Mouse (Mus musculus) ovary, postnatal 10 days (tissue): Measurements from ENCODE around the gene Stard3.

Experiments used
- DNase-seq: peaks from one replicate; pipeline ENCODE4 v3.0.0; 2022; ENCODE audit warnings: low spot score

The Stard3 gene

GRCm38 (mm10) chr11:98348083-98348961, 9.8 kb upstream of the Stard3 start, which contains the start of gene Ppp1r1b:
TSS of gene Ppp1r1b (plus strand) at chr11:98348404.
- no peak for DNase-seq

GRCm38 (mm10) chr11:98349308-98349707, 8.9 kb upstream of the Stard3 start:
- DNase-seq: no peak

GRCm38 (mm10) chr11:98352272-98352990, 5.7 kb upstream of the Stard3 start:
- DNase-seq: no peak

- no peak for DNase-seq
These were observed 4.4 kb upstream of the Stard3 start for GRCm38 (mm10) chr11:98353651-98354211.

GRCm38 (mm10) chr11:98354445-98354844, 3.7 kb upstream of the Stard3 start:
- no peak for DNase-seq

- DNase-seq: no peak
These were observed 2.4 kb upstream of the Stard3 start for GRCm38 (mm10) chr11:98355732-98356299.

- no peak for DNase-seq
These were observed 1.4 kb upstream of the Stard3 start for GRCm38 (mm10) chr11:98356625-98357394.

GRCm38 (mm10) chr11:98357396-98358160, 590 bp upstream of the Stard3 start:
- DNase-seq: no peak

GRCm38 (mm10) chr11:98360866-98361521, 2.8 kb downstream of the Stard3 start:
- no peak for DNase-seq

- no peak for DNase-seq
These were observed 5.6 kb downstream of the Stard3 start for GRCm38 (mm10) chr11:98363817-98364216.

- no peak for DNase-seq
These were observed 6.2 kb downstream of the Stard3 start for GRCm38 (mm10) chr11:98364410-98364809.

- no peak for DNase-seq
These were observed 8.1 kb downstream of the Stard3 start for GRCm38 (mm10) chr11:98366290-98366689.

GRCm38 (mm10) chr11:98367171-98367862, 9.1 kb downstream of the Stard3 start:
- DNase-seq: no peak

GRCm38 (mm10) chr11:98367863-98368186, 9.7 kb downstream of the Stard3 start:
- no peak for DNase-seq

- DNase-seq: no peak
These were observed 11.2 kb downstream of the Stard3 start for GRCm38 (mm10) chr11:98369337-98369736.

GRCm38 (mm10) chr11:98370588-98370987, 12.4 kb downstream of the Stard3 start:
- DNase-seq: no peak

GRCm38 (mm10) chr11:98371556-98372240, 13.5 kb downstream of the Stard3 start:
- no peak for DNase-seq

- DNase-seq: no peak
These were observed 14.2 kb downstream of the Stard3 start for GRCm38 (mm10) chr11:98372406-98372805.

GRCm38 (mm10) chr11:98373244-98373643, 15.1 kb downstream of the Stard3 start:
- no peak for DNase-seq
